In the genomic region with DNA sequence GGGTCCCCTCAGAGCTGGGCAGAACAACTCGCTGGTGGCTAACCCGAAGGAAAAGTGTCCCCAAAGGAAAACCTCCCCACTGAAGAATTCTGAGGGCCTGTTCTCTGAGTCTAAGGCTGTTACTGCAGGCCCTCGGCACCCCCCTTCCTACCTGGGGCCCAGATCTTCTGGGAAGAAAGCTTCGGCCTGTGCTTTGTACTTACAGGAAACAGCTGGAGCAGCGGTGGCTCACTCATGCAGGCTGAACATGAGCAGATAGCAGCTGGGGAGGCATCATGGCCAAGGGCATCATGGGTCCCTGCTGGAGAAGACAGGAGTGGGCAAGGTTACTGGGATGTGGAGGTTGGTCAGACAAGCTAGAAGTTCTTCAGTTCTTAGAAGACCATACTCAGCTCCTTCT, we compare ENCODE assay signal across 21 mouse cellular contexts.
"Had no signal": no experiment of that assay in that cellular context is flagged by ENCODE, and none has a peak within 500 bp of the region (broad histone marks: within the 10 kb centered on the region; RNA-seq: fewer than 3 reads in every experiment).

No protein-coding gene starts in this region.

- H3K36me3 ChIP-seq: limb, embryonic 13.5 days; liver, embryonic 13.5 days; neural tube, embryonic 12.5 days; neural tube, embryonic 15.5 days; stomach, embryonic 15.5 days had no signal

- H3K4me1 ChIP-seq: stomach, embryonic 15.5 days had no signal

- DNase-seq: kidney, adult 18-20 months; kidney, adult 9 months; kidney, postnatal 14 days; liver; liver, embryonic 13.5 days; lung, adult 2 months; lung, postnatal 14 days; lung, postnatal 4 days; midbrain, embryonic 14.5 days; retina, postnatal 1 day; right cerebral cortex, postnatal 25 days; spleen, adult 18-20 months had no signal

- ATAC-seq: hindbrain, postnatal 0 days; inflammation-experienced regulatory T-cells, adult 6 months; intestine, embryonic 16.5 days had no signal

- H3K27me3 ChIP-seq: liver, embryonic 13.5 days; neural tube, embryonic 12.5 days; stomach, embryonic 15.5 days had no signal

- H3K9me3 ChIP-seq: limb, embryonic 13.5 days; liver, embryonic 13.5 days; neural tube, embryonic 12.5 days; neural tube, embryonic 15.5 days; stomach, embryonic 15.5 days had no signal

- H3K4me3 ChIP-seq: layer of hippocampus, adult 2 months; limb, embryonic 13.5 days; liver, embryonic 13.5 days; neural tube, embryonic 12.5 days; neural tube, embryonic 15.5 days; stomach, embryonic 15.5 days had no signal

- H3K4me2 ChIP-seq: limb, embryonic 13.5 days; liver, embryonic 13.5 days; midbrain, embryonic 11.5 days; neural tube, embryonic 12.5 days; neural tube, embryonic 15.5 days; stomach, embryonic 15.5 days had no signal

- H3K9ac ChIP-seq: limb, embryonic 13.5 days; liver, embryonic 13.5 days; neural tube, embryonic 12.5 days; neural tube, embryonic 15.5 days; stomach, embryonic 15.5 days had no signal

- H3K27ac ChIP-seq: hindbrain, postnatal 0 days; layer of hippocampus, adult 2 months; limb, embryonic 13.5 days; liver, embryonic 13.5 days; neural tube, embryonic 12.5 days; neural tube, embryonic 15.5 days; stomach, embryonic 15.5 days had no signal
